Mouse (Mus musculus) intestine, embryonic 15.5 days (tissue): ENCODE results near the gene Exoc4. TPM values are rescaled to one million over a fixed set of nuclear protein-coding genes. Genes with fewer than 3 reads are reported as not detected.

ENCODE experiments used
- ATAC-seq: fragments of 200-750 bp; cut with Nextera tagmentation; 2 replicates; pipeline ENCODE4 v1.8.0; 2017; ENCODE audit warnings: moderate TSS enrichment, moderate library complexity
- H3K27ac ChIP-seq: fragments of 300-500 bp; sonication (generic); 2 replicates; pipeline ENCODE4 v1.5.1; 2015; ENCODE audit warnings: mild to moderate bottlenecking, inconsistent platforms
- H3K27me3 ChIP-seq: fragments of 300-500 bp; sonication (generic); replicated peaks from 2 replicates; pipeline ENCODE4 v1.6.1; 2015; ENCODE audit warnings: inconsistent platforms
- H3K36me3 ChIP-seq: fragments of 300-500 bp; sonication (generic); 2 replicates; pipeline ENCODE4 v1.6.1; 2015; ENCODE audit warnings: inconsistent platforms
- H3K4me1 ChIP-seq: fragments of 300-500 bp; sonication (generic); replicated peaks from 2 replicates; pipeline ENCODE4 v1.6.1; 2015; ENCODE audit warnings: inconsistent platforms
- H3K4me2 ChIP-seq: fragments of 300-500 bp; sonication (generic); replicated peaks from 2 replicates; pipeline ENCODE4 v1.6.1; 2015; ENCODE audit warnings: mild to moderate bottlenecking, inconsistent platforms
- H3K4me3 ChIP-seq: fragments of 300-500 bp; sonication (generic); replicated peaks from 2 replicates; pipeline ENCODE4 v1.5.1; 2015; ENCODE audit warnings: inconsistent platforms
- H3K9ac ChIP-seq: fragments of 300-500 bp; sonication (generic); 2 replicates; pipeline ENCODE4 v1.6.1; 2015; ENCODE audit warnings: inconsistent platforms
- H3K9me3 ChIP-seq: fragments of 300-500 bp; sonication (generic); 2 replicates; pipeline ENCODE4 v1.6.1; 2016; ENCODE audit warnings: inconsistent platforms
- WGBS: fragments of 180-500 bp; shearing (Covaris S2); methylation state at CpG from one replicate; pipeline ENCODE4 v1.1.7; 2015; 5-methylcytosine and 5-hydroxymethylcytosine counted together
- polyA plus RNA-seq: library from polyadenylated mRNA; unstranded; fragments of >200 nt; fragmentation: Nextera tagmentation; extraction: Ambion mirVana; gene quantifications from 2 replicates; pipeline ENCODE4 v1.2.1, GENCODE M21; 2015

Exoc4 gene
- polyA plus RNA-seq, 1 experiment from 2014 or later: 26.4 TPM

- Histone ChIP-seq H3K27me3 (no peaks in the 10 kb centered on the region), H3K27ac (no peak overlapping the region), H3K36me3 (no peaks in the 10 kb centered on the region), H3K9ac (no peak overlapping the region), H3K4me3 (no peak overlapping the region), H3K4me1 (no peaks in the 10 kb centered on the region), H3K4me2 (no peak overlapping the region), H3K9me3 (no peaks in the 10 kb centered on the region)
- 82% methylated on average over 8 of the region's 8 CpGs for WGBS
- ATAC-seq: no peak
Observed at GRCm38 (mm10) chr6:33913486-33913885, 664.6 kb downstream of the Exoc4 start.

GRCm38 (mm10) chr6:33913964-33914363, 665.1 kb downstream of the Exoc4 start:
- 92% methylated on average over 4 of the region's 4 CpGs for WGBS
- H3K9me3 ChIP-seq: no peaks in the 10 kb centered on the region
- no peak overlapping the region for H3K4me2 ChIP-seq
- no peaks in the 10 kb centered on the region for H3K4me1 ChIP-seq
- no peak overlapping the region for H3K9ac ChIP-seq
- H3K27me3 ChIP-seq: no peaks in the 10 kb centered on the region
- H3K4me3 ChIP-seq: no peak overlapping the region
- no peak for ATAC-seq
- no peak overlapping the region for H3K27ac ChIP-seq
- no peaks in the 10 kb centered on the region for H3K36me3 ChIP-seq

- Histone ChIP-seq H3K27me3 (no peaks in the 10 kb centered on the region), H3K9me3 (no peaks in the 10 kb centered on the region), H3K4me2 (no peak overlapping the region), H3K36me3 (no peaks in the 10 kb centered on the region), H3K4me3 (no peak overlapping the region), H3K4me1 (no peaks in the 10 kb centered on the region), H3K9ac (no peak overlapping the region), H3K27ac (no peak overlapping the region)
- 78% methylated on average over 2 of the region's 2 CpGs for WGBS
- no peak for ATAC-seq
Observed at GRCm38 (mm10) chr6:33923571-33923970, 674.7 kb downstream of the Exoc4 start.

GRCm38 (mm10) chr6:33924888-33925287, 676.0 kb downstream of the Exoc4 start:
- Histone ChIP-seq H3K9ac (no peak overlapping the region), H3K27ac (no peak overlapping the region), H3K4me1 (0 out of 2 replicates have a peak, but pooled peaks cover 5% of the 10 kb centered on the region), H3K9me3 (no peaks in the 10 kb centered on the region), H3K4me3 (no peak overlapping the region), H3K4me2 (no peak overlapping the region), H3K36me3 (no peaks in the 10 kb centered on the region), H3K27me3 (no peaks in the 10 kb centered on the region)
- ATAC-seq: no peak
- WGBS: 93% methylated on average over 4 of the region's 4 CpGs

- H3K27ac ChIP-seq: no peak overlapping the region
- no peaks in the 10 kb centered on the region for H3K27me3 ChIP-seq
- ATAC-seq: peak; percentile 69
- no peak overlapping the region for H3K9ac ChIP-seq
- 16% methylated on average over 13 of the region's 13 CpGs for WGBS
- H3K4me2 ChIP-seq: peak overlapping the region; percentile 15; the same call in 1 of the 2 replicates
- 0 out of 2 replicates have a peak, but pooled peaks cover 5% of the 10 kb centered on the region for H3K4me1 ChIP-seq
- no peaks in the 10 kb centered on the region for H3K36me3 ChIP-seq
- no peak overlapping the region for H3K4me3 ChIP-seq
- no peaks in the 10 kb centered on the region for H3K9me3 ChIP-seq
Observed at GRCm38 (mm10) chr6:33929342-33930086, 680.6 kb downstream of the Exoc4 start.

GRCm38 (mm10) chr6:33930087-33930945, 681.4 kb downstream of the Exoc4 start:
- no peak for ATAC-seq
- Histone ChIP-seq H3K36me3 (no peaks in the 10 kb centered on the region), H3K27me3 (no peaks in the 10 kb centered on the region), H3K9me3 (no peaks in the 10 kb centered on the region), H3K9ac (no peak overlapping the region), H3K4me2 (0 out of 2 replicates have a peak overlapping the region, but pooled peaks have one; percentile 15), H3K27ac (no peak overlapping the region), H3K4me1 (0 out of 2 replicates have a peak, but pooled peaks cover 5% of the 10 kb centered on the region), H3K4me3 (no peak overlapping the region)
- WGBS: 69% methylated on average over 8 of the region's 8 CpGs

GRCm38 (mm10) chr6:33937906-33938305, 689.0 kb downstream of the Exoc4 start:
- Histone ChIP-seq H3K9me3 (no peaks in the 10 kb centered on the region), H3K27me3 (no peaks in the 10 kb centered on the region), H3K9ac (no peak overlapping the region), H3K36me3 (no peaks in the 10 kb centered on the region), H3K27ac (no peak overlapping the region), H3K4me3 (no peak overlapping the region), H3K4me2 (no peak overlapping the region), H3K4me1 (no peaks in the 10 kb centered on the region)
- no peak for ATAC-seq
- WGBS: 93% methylated on average over 4 of the region's 4 CpGs

GRCm38 (mm10) chr6:33939169-33939568, 690.3 kb downstream of the Exoc4 start:
- H3K27ac ChIP-seq: no peak overlapping the region
- no peaks in the 10 kb centered on the region for H3K4me1 ChIP-seq
- no peaks in the 10 kb centered on the region for H3K27me3 ChIP-seq
- no peaks in the 10 kb centered on the region for H3K36me3 ChIP-seq
- 64% methylated on average over 5 of the region's 5 CpGs for WGBS
- no peaks in the 10 kb centered on the region for H3K9me3 ChIP-seq
- no peak overlapping the region for H3K4me3 ChIP-seq
- no peak for ATAC-seq
- no peak overlapping the region for H3K4me2 ChIP-seq
- no peak overlapping the region for H3K9ac ChIP-seq

GRCm38 (mm10) chr6:33946911-33947489, 698.1 kb downstream of the Exoc4 start:
- no peaks in the 10 kb centered on the region for H3K36me3 ChIP-seq
- ATAC-seq: no peak
- H3K4me3 ChIP-seq: no peak overlapping the region
- no peaks in the 10 kb centered on the region for H3K4me1 ChIP-seq
- no peaks in the 10 kb centered on the region for H3K27me3 ChIP-seq
- 81% methylated on average over 2 of the region's 2 CpGs for WGBS
- H3K27ac ChIP-seq: no peak overlapping the region
- H3K9me3 ChIP-seq: no peaks in the 10 kb centered on the region
- H3K9ac ChIP-seq: no peak overlapping the region
- H3K4me2 ChIP-seq: no peak overlapping the region

GRCm38 (mm10) chr6:33950113-33950512, 701.2 kb downstream of the Exoc4 start:
- ATAC-seq: no peak
- no peak overlapping the region for H3K27ac ChIP-seq
- no peaks in the 10 kb centered on the region for H3K9me3 ChIP-seq
- 91% methylated on average over 2 of the region's 2 CpGs for WGBS
- no peaks in the 10 kb centered on the region for H3K4me1 ChIP-seq
- no peak overlapping the region for H3K4me2 ChIP-seq
- no peak overlapping the region for H3K4me3 ChIP-seq
- H3K27me3 ChIP-seq: no peaks in the 10 kb centered on the region
- H3K9ac ChIP-seq: no peak overlapping the region
- H3K36me3 ChIP-seq: no peaks in the 10 kb centered on the region

GRCm38 (mm10) chr6:33955469-33955868, 706.6 kb downstream of the Exoc4 start:
- Histone ChIP-seq H3K36me3 (no peaks in the 10 kb centered on the region), H3K9me3 (no peaks in the 10 kb centered on the region), H3K4me1 (no peaks in the 10 kb centered on the region), H3K9ac (no peak overlapping the region), H3K27ac (no peak overlapping the region), H3K27me3 (no peaks in the 10 kb centered on the region), H3K4me3 (no peak overlapping the region), H3K4me2 (no peak overlapping the region)
- ATAC-seq: no peak
- 79% methylated on average over 7 of the region's 7 CpGs for WGBS

GRCm38 (mm10) chr6:33958281-33958680, 709.4 kb downstream of the Exoc4 start:
- no peaks in the 10 kb centered on the region for H3K4me1 ChIP-seq
- no peak overlapping the region for H3K9ac ChIP-seq
- ATAC-seq: no peak
- no peaks in the 10 kb centered on the region for H3K9me3 ChIP-seq
- H3K36me3 ChIP-seq: no peaks in the 10 kb centered on the region
- 54% methylated on average over 3 of the region's 3 CpGs for WGBS
- no peaks in the 10 kb centered on the region for H3K27me3 ChIP-seq
- no peak overlapping the region for H3K4me2 ChIP-seq
- H3K27ac ChIP-seq: no peak overlapping the region
- no peak overlapping the region for H3K4me3 ChIP-seq
